Mouse (Mus musculus): ENCODE data around the gene B3gnt3. TPM values are rescaled to one million over a fixed set of nuclear protein-coding genes. Genes with fewer than 3 reads are reported as not detected.

Gene B3gnt3
- polyA plus RNA-seq, 1 experiment: 4.8 TPM

GRCm38 (mm10) chr8:71678216-71678615 lies 23.4 kb downstream of the B3gnt3 start:
- no peak for DNase-seq (ENCODE audit: low spot score)

DNA sequence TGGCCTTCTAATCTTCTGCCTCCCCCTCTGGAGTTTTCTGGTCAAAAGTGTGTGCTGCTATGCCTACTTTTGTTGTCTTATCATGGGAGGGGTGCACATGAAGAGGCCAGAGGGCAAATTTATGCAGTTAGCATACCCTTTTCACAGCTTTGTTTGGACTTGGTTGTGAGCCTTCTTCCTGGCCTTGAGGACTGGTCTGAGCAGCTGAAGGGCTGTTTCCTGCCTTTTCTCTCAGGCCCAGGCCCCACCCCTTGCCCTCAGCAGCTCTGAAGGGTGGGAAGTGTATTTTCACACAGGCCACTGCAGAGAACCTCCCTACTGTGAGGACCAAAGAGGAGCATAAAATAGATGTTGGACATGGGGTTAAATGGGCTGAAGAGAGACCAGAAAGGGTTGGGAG lies 24.0 kb downstream of the B3gnt3 start:
- DNase-seq (ENCODE audit: low spot score): no peak

DNA sequence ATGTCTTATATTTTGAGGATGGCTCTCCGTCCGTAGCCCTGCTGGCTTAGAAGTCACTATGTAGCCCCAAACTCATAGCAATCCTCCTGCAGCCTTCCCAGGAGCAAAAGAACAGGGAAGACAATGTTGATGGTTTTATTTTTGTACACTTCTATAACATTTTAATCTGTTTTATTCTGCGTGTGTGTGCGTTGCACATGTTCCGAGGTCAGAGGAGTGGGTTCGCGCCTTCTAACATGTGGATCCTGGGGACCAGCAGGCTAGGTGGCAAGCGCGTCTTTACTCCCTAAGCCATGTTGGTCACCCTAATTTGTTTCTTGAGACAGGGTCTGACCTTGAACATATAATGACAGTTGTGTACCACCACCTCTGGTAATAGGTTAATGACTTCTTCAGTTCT lies 24.8 kb downstream of the B3gnt3 start:
- no peak for DNase-seq (ENCODE audit: low spot score)

GRCm38 (mm10) chr8:71676020-71676741 lies 25.4 kb downstream of the B3gnt3 start, which contains the start of gene Jak3:
Gene Jak3 (plus strand): TSS chr8:71676296.
- DNase-seq (ENCODE audit: low spot score): peak; percentile 69

DNA sequence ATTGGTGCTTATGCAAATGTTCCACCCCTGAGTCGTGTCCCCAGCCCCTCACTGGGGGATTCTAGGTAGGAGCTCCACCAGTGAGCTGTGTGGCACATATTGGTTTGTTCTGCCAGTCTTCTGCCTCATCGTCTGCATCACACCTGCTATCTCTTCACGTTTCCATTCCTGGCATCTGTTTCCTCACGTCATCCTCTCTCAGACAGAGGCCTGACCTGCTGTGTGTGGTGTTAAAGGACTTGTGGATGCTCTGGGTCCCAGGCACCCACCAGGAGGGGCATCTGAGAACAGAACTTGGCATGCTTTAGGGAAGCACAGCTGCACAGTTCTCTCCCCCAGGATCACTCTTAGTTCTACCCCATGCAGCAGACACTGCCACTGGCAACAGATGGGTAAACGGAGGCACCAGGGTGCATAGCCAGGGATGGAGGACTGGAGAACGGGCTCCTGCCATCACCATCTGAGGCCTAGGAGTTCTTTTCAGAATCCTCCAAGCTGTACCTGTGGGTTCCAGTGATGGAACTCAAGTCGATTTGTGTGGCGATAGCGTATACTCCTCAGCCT lies 26.1 kb downstream of the B3gnt3 start:
- DNase-seq (ENCODE audit: low spot score): no peak

DNA sequence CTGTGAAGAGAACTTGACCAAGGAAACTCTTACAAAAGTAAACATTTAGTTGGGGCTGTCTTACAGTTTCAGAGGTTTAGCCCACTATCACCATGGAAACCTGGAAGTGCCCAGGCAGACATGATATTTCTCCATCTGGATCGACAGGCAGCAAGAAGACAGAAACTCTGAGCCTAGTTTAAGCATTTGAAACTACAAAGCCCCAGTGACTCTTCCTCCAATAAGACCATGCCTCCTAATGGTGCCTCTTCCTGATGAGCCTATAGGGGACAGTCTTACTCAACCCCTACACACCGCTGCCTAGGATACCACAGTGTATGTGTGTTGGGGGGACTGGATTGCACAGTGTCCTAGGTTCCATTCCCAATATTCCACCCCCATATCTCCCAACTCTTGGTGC lies 27.5 kb downstream of the B3gnt3 start:
- no peak for DNase-seq (ENCODE audit: low spot score)

GRCm38 (mm10) chr8:71672168-71672735 lies 29.3 kb downstream of the B3gnt3 start:
- no peak for DNase-seq (ENCODE audit: low spot score)

DNA sequence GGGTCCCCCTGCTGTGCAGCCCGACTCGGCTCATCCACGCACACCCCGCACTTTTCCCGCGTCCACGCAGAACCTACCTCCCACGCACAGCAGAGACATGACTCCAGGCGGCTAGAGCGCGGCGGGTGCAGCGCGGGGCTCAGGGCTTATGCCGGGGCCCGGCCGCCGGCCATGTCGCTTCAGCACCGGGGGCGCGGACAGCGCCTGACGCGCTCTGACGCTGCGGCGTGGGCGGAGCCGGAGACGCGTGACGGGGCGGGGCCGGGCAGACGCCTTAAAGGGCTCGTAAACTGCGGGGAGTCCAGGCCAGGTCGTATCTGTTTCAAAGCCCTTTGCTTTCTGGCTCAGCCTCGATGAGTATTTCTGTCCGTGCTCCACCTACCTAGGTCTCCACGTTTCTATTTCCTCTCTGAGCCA lies 30.0 kb downstream of the B3gnt3 start, which contains the start of gene Unc13a:
Unc13a (minus strand) TSS at position 209 of the 417 bp plus-strand sequence.
- peak; percentile 80 for DNase-seq (ENCODE audit: low spot score)

DNA sequence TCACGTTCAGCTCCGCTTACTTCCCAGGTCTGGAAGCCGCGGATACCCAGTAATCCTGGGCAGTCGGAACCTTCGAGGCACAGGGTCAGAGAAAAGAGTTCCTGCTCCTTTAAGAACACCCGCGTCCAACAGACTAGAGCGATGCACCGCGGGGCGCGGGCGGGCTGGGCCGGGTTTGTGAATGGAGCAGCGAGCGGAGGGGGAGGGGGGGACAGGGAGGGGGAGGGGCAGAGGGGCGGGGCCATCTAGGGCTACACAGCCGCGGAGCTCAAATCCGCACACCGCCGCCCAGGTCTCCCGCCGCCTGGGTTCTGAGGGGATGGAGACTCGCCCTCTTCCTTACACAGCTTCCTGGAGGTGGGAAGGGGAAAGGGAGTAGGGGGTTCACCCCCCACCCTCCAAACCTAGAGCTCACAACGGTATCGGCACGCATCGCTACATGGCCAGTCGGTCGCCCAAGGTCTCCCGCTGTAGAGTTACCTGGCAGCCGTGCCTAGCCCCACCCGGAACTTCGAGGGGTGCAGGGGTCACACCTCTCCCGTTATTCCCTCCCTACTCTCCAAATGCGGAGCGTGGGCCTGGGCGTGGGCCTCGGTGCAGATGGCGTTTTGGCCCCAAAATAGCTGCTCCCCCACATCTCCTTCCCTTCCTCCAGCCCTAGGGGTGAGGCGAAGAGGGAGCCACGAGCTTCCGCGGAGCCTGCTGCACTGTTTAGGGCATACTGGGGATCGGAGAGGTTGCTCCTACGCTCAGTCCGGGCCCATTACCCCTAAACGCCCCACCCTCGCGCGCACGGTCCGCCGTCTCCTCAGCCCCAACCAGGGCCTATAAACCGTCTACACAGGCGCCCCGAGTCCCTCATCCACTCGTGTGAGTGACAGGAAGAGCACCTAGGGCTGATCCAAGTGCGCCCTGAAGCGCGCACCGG lies 30.7 kb downstream of the B3gnt3 start:
- DNase-seq (ENCODE audit: low spot score): no peak

DNA sequence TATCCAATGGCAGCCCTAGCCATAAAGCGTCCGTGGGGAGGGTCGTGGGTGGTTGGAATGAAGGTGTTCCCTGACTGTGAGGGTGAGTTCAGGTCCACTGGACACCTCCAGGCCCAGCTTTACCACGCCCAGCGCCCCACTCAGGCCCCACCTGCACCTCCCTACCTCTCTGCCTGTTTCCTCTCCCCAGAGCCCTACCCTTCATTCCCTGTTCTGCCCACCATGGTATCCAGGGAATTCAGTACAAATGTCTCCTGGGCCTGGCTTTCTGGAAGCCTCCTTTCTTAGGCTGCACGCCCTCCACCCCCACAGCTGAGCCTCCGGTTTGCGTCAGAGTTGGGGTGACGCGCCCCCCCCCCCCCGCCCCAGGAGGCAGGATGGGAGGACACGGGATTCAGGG lies 31.4 kb downstream of the B3gnt3 start:
- no peak for DNase-seq (ENCODE audit: low spot score)

DNA sequence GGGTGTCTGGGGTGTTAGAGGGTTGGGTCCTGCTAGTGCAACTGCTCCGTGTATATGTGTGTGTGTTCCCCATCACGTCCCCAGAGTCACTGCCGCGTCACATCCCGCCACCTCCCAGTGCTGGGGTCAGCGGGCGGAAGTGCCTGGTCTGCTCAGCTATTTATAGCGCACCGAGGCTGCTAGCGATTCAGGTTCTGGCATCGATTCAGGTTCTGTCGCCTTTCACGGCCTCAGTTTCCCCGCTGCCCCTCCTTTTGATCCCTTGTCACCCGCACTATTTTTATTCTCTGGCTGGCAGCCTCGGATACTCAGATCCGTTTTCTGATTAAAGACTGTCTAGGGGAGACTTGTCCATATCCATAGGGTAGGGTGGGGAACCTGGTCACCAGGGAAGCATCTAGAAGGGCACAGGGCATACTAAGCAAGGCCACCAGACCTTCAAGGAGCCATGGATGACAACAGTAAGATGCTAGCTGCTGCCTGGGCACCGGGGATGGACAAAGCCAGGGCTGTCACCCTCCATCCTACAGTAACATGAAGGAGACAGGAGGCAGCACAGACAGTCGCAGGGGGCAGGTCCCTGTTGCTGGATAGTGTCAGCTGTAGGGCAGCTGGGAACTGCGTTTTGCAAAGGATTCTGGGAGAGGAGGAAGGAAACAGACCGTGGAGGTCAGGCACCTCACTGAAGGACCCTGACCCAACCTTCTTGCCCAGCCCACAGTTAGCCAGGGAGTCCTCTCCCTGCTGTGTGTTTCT lies 33.2 kb downstream of the B3gnt3 start:
- no peak for DNase-seq (ENCODE audit: low spot score)

DNA sequence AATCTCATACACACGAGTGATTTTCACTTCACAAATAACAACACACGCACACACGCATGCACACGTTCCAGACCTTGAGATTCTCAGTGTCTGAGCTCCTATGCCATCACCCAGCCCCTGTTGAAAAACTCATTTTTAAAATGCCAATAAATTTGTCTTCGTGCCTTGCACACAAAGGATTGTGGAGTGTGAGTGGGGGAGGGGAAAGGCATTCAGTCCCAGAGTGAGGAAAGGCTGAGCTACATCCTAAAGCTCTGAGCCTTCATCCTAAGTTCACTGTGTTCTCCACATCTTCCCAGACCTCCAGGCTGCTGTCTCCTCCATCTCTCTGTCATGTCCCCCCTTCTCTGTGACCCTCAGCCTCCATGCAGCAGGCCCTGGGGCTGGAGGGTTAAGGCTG lies 34.3 kb downstream of the B3gnt3 start:
- no peak for DNase-seq (ENCODE audit: low spot score)

DNA sequence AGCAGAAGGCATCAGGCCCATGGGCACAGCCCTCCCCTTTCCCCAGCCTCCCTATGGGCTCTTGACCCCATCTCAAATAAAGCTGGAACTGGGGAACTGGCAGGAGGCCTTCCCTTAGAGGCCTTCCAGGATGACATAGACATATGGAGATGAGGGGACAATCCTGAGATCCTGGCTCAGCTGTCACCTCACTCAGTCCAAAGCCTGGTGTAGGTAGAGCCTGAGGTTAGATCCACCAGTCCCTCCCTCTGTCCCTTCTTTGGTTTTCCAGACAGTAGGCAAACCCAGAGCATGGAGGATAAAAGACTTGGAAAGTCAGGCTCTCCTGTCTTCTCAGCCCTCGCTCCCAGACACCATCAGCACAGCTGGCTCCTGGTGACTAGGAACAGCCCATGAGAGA lies 34.7 kb downstream of the B3gnt3 start:
- DNase-seq (ENCODE audit: low spot score): no peak

- no peak for DNase-seq (ENCODE audit: low spot score)
These were observed 36.1 kb downstream of the B3gnt3 start for GRCm38 (mm10) chr8:71665331-71666130.

- DNase-seq (ENCODE audit: low spot score): peak; percentile 72
These were observed 41.1 kb downstream of the B3gnt3 start for GRCm38 (mm10) chr8:71660325-71661120.

- no peak for DNase-seq (ENCODE audit: low spot score)
These were observed 41.8 kb downstream of the B3gnt3 start for GRCm38 (mm10) chr8:71659751-71660150.

DNA sequence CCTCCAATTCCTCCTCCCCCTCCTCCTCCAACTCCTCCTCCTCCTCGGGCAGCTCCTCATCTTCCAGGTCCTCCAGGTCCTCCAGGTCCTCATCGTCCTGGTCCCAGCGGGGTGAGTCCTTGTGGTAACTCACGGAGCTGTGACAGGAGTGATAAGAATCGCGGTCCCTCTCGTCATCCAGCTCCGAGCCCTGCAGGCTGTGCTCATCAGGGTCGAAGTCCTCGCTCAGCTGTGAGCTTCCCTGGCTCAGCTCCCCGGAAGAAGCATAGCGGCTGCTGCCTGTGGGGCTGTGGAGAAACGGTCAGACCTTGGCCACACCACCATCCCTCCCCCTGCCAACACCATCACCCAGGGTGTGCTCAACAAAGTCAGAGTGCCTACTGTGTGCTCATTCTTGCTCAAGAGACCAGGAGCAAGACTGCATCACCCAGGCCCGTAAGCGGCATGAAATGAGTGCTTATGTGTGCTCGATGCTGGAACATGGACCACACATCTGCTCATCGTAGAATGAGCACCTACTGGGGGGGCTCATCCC lies 43.0 kb downstream of the B3gnt3 start:
- DNase-seq (ENCODE audit: low spot score): no peak

DNA sequence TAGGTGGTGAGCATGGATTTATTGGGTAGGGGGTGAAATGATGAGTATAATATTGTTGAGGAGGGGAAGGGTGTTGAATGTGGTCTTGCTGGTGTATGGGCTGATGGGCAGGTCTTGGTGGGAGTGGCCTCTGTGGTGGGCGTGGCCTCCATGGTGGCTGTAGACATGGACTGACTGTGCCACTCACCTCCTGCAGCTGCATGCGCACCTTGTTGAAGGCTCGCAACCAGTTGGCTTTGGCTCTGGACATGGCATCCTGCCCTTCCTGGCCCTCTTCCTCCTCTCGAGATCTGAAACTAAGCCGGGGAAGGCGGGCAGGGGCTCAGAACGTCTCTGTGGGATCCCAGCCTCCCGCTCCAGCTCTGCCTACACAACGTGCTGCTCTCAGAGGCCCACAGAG lies 43.8 kb downstream of the B3gnt3 start:
- DNase-seq (ENCODE audit: low spot score): no peak

DNA sequence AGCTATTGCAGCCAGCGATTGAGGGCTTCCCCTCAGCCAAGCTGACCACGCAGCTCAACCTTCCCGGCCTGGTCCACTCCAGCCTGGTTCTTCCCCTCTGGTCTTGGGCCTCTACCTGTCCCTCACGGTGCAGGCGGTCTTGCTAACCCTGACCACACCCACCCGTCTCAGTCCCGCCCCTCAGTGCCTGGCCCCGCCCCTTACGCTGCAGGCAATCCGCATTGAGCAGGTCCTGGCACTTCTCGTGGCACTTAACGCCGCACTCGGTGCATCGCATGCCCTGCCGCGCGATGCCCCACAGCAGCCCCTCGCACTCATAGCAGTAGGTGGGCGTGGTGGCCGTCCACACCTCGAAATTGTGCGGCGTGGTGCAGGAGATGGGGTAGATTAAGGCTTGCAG lies 47.0 kb downstream of the B3gnt3 start:
- no peak for DNase-seq (ENCODE audit: low spot score)
